Mouse (Mus musculus): ENCODE results near the gene Gm17949. TPM values are rescaled to one million over a fixed set of nuclear protein-coding genes. Genes with fewer than 3 reads are reported as not detected.

The Gm17949 gene
- polyA plus RNA-seq, 1 experiment from 2014 or later: 0.26 TPM

Other genes with a start within 250 kb of the Gm17949 start
- 86.4 and 97.6 TPM in 2 replicates for gene Dus3l, start 246.7 kb upstream of the Gm17949 start, polyA plus RNA-seq (2015; fragmentation: Nextera tagmentation; extraction: Ambion mirVana)
- 0.87 and 0.93 TPM in 2 replicates for gene Prr22, start 241.2 kb upstream of the Gm17949 start, polyA plus RNA-seq (2015; fragmentation: Nextera tagmentation; extraction: Ambion mirVana)
- 5.1 and 5.3 TPM in 2 replicates for gene Rfx2, start 180.5 kb upstream of the Gm17949 start, polyA plus RNA-seq (2015; fragmentation: Nextera tagmentation; extraction: Ambion mirVana)
- not detected in 2 replicates for gene Acsbg2, start 137.0 kb upstream of the Gm17949 start, polyA plus RNA-seq (2015; fragmentation: Nextera tagmentation; extraction: Ambion mirVana)
- gene 1700061G19Rik, start 136.0 kb upstream of the Gm17949 start, polyA plus RNA-seq (2015; fragmentation: Nextera tagmentation; extraction: Ambion mirVana): 0.41 and 0.49 TPM in 2 replicates
- 69.0 and 74.9 TPM in 2 replicates for gene Mllt1, start 76.1 kb upstream of the Gm17949 start, polyA plus RNA-seq (2015; fragmentation: Nextera tagmentation; extraction: Ambion mirVana)
- gene Acer1, start 29.3 kb upstream of the Gm17949 start, polyA plus RNA-seq (2015; fragmentation: Nextera tagmentation; extraction: Ambion mirVana): not detected in 2 replicates
- 164 and 177 TPM in 2 replicates for gene Clpp, start 21.2 kb upstream of the Gm17949 start, polyA plus RNA-seq (2015; fragmentation: Nextera tagmentation; extraction: Ambion mirVana)
- 56.2 and 59.4 TPM in 2 replicates for gene Alkbh7, start 14.1 kb upstream of the Gm17949 start, polyA plus RNA-seq (2015; fragmentation: Nextera tagmentation; extraction: Ambion mirVana)
- 0.43 and 0.49 TPM in 2 replicates for gene Pspn, start 11.5 kb upstream of the Gm17949 start, polyA plus RNA-seq (2015; fragmentation: Nextera tagmentation; extraction: Ambion mirVana)
- gene Gtf2f1, start 181 bp upstream of the Gm17949 start, polyA plus RNA-seq (2015; fragmentation: Nextera tagmentation; extraction: Ambion mirVana): 63.2 and 70.7 TPM in 2 replicates
- gene Khsrp, start 20.1 kb downstream of the Gm17949 start, polyA plus RNA-seq (2015; fragmentation: Nextera tagmentation; extraction: Ambion mirVana): 25.8 and 29.1 TPM in 2 replicates
- not detected in 2 replicates for gene Slc25a41, start 30.2 kb downstream of the Gm17949 start, polyA plus RNA-seq (2015; fragmentation: Nextera tagmentation; extraction: Ambion mirVana)
- gene Crb3, start 47.6 kb downstream of the Gm17949 start, polyA plus RNA-seq (2015; fragmentation: Nextera tagmentation; extraction: Ambion mirVana): 1.6 and 10.2 TPM in 2 replicates
- 42.7 and 43.7 TPM in 2 replicates for gene Slc25a23, start 48.4 kb downstream of the Gm17949 start, polyA plus RNA-seq (2015; fragmentation: Nextera tagmentation; extraction: Ambion mirVana)
- gene Dennd1c, start 67.0 kb downstream of the Gm17949 start, polyA plus RNA-seq (2015; fragmentation: Nextera tagmentation; extraction: Ambion mirVana): 5.6 and 7.7 TPM in 2 replicates
- 309 and 350 TPM in 2 replicates for gene Tubb4a, start 76.3 kb downstream of the Gm17949 start, polyA plus RNA-seq (2015; fragmentation: Nextera tagmentation; extraction: Ambion mirVana)
- gene Tnfsf9, start 93.9 kb downstream of the Gm17949 start, polyA plus RNA-seq (2015; fragmentation: Nextera tagmentation; extraction: Ambion mirVana): 7.7 and 8.5 TPM in 2 replicates
- 1.7 and 1.8 TPM in 2 replicates for gene Cd70, start 138.3 kb downstream of the Gm17949 start, polyA plus RNA-seq (2015; fragmentation: Nextera tagmentation; extraction: Ambion mirVana)
- gene Tnfsf14, start 182.7 kb downstream of the Gm17949 start, polyA plus RNA-seq (2015; fragmentation: Nextera tagmentation; extraction: Ambion mirVana): 0.37 TPM in 1 of 2 replicates, not detected in the other
- 3.7 and 4.0 TPM in 2 replicates for gene C3, start 216.7 kb downstream of the Gm17949 start, polyA plus RNA-seq (2015; fragmentation: Nextera tagmentation; extraction: Ambion mirVana)
- gene Gpr108, start 237.0 kb downstream of the Gm17949 start, polyA plus RNA-seq (2015; fragmentation: Nextera tagmentation; extraction: Ambion mirVana): 23.3 and 27.6 TPM in 2 replicates
- gene Trip10, start 238.0 kb downstream of the Gm17949 start, polyA plus RNA-seq (2015; fragmentation: Nextera tagmentation; extraction: Ambion mirVana): 9.3 and 15.9 TPM in 2 replicates